Mouse (Mus musculus) G1E (cell line): ENCODE measurements at regions not wholly inside any gene's neighbourhood (a gene's known extent, or its start where the extent isn't known, plus 50 kb on each side); places are given as distances from the start of the nearest gene placed in this dataset.

Experiments used
- ATAC-seq: 2 replicates; pipeline ENCODE4 v1.8.0; 2016; ENCODE audit warnings: mild to moderate bottlenecking; ENCODE audit not compliant: insufficient number of reproducible peaks, poor library complexity, low FRiP score, severe bottlenecking; ENCODE audit errors: extremely low read depth
- DNase-seq: peaks from one replicate; pipeline ENCODE4 v3.0.0; 2012; ENCODE audit warnings: low spot score
- H3K27me3 ChIP-seq: 2 replicates; pipeline ENCODE4 v1.6.1; 2012; ENCODE audit warnings: mild to moderate bottlenecking, low read length, inconsistent platforms; ENCODE audit not compliant: insufficient read depth
- H3K36me3 ChIP-seq: replicated peaks from 2 replicates; pipeline ENCODE3; 2012; ENCODE audit warnings: mild to moderate bottlenecking, inconsistent platforms
- H3K4me1 ChIP-seq: 2 replicates; pipeline ENCODE4 v1.6.1; 2012; ENCODE audit warnings: low read depth, low read length, inconsistent platforms, mixed read lengths; ENCODE audit not compliant: insufficient read depth
- H3K4me3 ChIP-seq: 2 replicates; pipeline ENCODE4 v1.5.1; 2012; ENCODE audit warnings: low read depth, mild to moderate bottlenecking, inconsistent platforms, low read length, moderate library complexity, mixed read lengths
- H3K9me3 ChIP-seq: replicated peaks from 2 replicates; pipeline ENCODE4 v1.6.1; 2012; ENCODE audit warnings: inconsistent platforms
- CTCF ChIP-seq: IDR thresholded peaks from 2 replicates; pipeline ENCODE4 v1.5.1; 2012; ENCODE audit warnings: low read depth, low read length, inconsistent platforms, mixed read lengths
- GATA1 ChIP-seq: IDR thresholded peaks from 2 replicates; pipeline ENCODE4 v1.6.1; 2012; ENCODE audit warnings: borderline replicate concordance, low read length, inconsistent platforms, mixed read lengths
- GATA2 ChIP-seq: IDR thresholded peaks from 2 replicates; pipeline ENCODE4 v1.6.1; 2012; ENCODE audit warnings: low read depth, low read length, inconsistent platforms, borderline replicate concordance
- POLR2AphosphoS5 ChIP-seq: IDR thresholded peaks from 2 replicates; pipeline ENCODE4 v1.6.1; 2012; ENCODE audit warnings: low read depth, low read length, inconsistent platforms; ENCODE audit not compliant: insufficient replicate concordance
- TAL1 ChIP-seq: conservative IDR thresholded peaks from 2 replicates; pipeline ENCODE4 v1.6.1; 2012; ENCODE audit warnings: low read depth, low read length, inconsistent platforms, mixed read lengths

- DNase-seq (no peak), ATAC-seq (no peak)
- TF ChIP-seq TAL1, result no peak
- TF ChIP-seq CTCF, result no peak
- TF ChIP-seq POLR2AphosphoS5, result no peak
- TF ChIP-seq GATA2, result no peak
- no peak for TF ChIP-seq GATA1
- H3K4me3 ChIP-seq, result no peak overlapping the region
- H3K27me3 ChIP-seq, result no peaks in the 10 kb centered on the region
- no peaks in the 10 kb centered on the region for H3K4me1 ChIP-seq
- no peaks in the 10 kb centered on the region for H3K36me3 ChIP-seq
- peaks cover 67% of the 10 kb centered on the region for H3K9me3 ChIP-seq
These were observed 179.2 kb upstream of the Ipo5 start for GRCm38 (mm10) chr14:120731679-120732281.

GRCm38 (mm10) chr14:120732400-120733138, 178.5 kb upstream of the Ipo5 start:
- Histone ChIP-seq H3K27me3 (no peaks in the 10 kb centered on the region), H3K4me3 (no peak overlapping the region), H3K4me1 (no peaks in the 10 kb centered on the region), H3K9me3 (peaks cover 61% of the 10 kb centered on the region), H3K36me3 (no peaks in the 10 kb centered on the region)
- TF ChIP-seq GATA1 (no peak), POLR2AphosphoS5 (no peak), TAL1 (no peak), CTCF (no peak), GATA2 (no peak)
- no peak for DNase-seq
- no peak for ATAC-seq

- Histone ChIP-seq H3K4me1 (no peaks in the 10 kb centered on the region), H3K27me3 (no peaks in the 10 kb centered on the region), H3K36me3 (no peaks in the 10 kb centered on the region), H3K4me3 (no peak overlapping the region), H3K9me3 (peaks cover 16% of the 10 kb centered on the region)
- no peak for ATAC-seq
- TF ChIP-seq CTCF (no peak), TAL1 (no peak), POLR2AphosphoS5 (no peak), GATA1 (no peak), GATA2 (no peak)
- DNase-seq, result no peak
These were observed 169.5 kb upstream of the Ipo5 start for GRCm38 (mm10) chr14:120741492-120742054.

- TF ChIP-seq CTCF (no peak), GATA2 (no peak), POLR2AphosphoS5 (no peak), TAL1 (no peak), GATA1 (no peak)
- DNase-seq (no peak), ATAC-seq (no peak)
- Histone ChIP-seq H3K4me1 (no peaks in the 10 kb centered on the region), H3K9me3 (peaks cover 53% of the 10 kb centered on the region), H3K36me3 (no peaks in the 10 kb centered on the region), H3K27me3 (no peaks in the 10 kb centered on the region), H3K4me3 (no peak overlapping the region)
These were observed 157.0 kb upstream of the Ipo5 start for GRCm38 (mm10) chr14:120754011-120754410.

GRCm38 (mm10) chr14:120755389-120755788, 155.6 kb upstream of the Ipo5 start:
- Histone ChIP-seq H3K9me3 (peaks cover 52% of the 10 kb centered on the region), H3K4me3 (no peak overlapping the region), H3K4me1 (no peaks in the 10 kb centered on the region), H3K27me3 (no peaks in the 10 kb centered on the region), H3K36me3 (no peaks in the 10 kb centered on the region)
- no peak for ATAC-seq
- TF ChIP-seq POLR2AphosphoS5 (no peak), TAL1 (no peak), GATA2 (no peak), CTCF (no peak)
- no peak for DNase-seq

GRCm38 (mm10) chr14:120758200-120758830, 152.7 kb upstream of the Ipo5 start:
- no peaks in the 10 kb centered on the region for H3K27me3 ChIP-seq
- TF ChIP-seq GATA2 (no peak), CTCF (no peak), GATA1 (no peak), POLR2AphosphoS5 (no peak), TAL1 (no peak)
- H3K4me1 ChIP-seq, result no peaks in the 10 kb centered on the region
- H3K9me3 ChIP-seq, result peaks cover 53% of the 10 kb centered on the region
- no peak overlapping the region for H3K4me3 ChIP-seq
- H3K36me3 ChIP-seq, result no peaks in the 10 kb centered on the region
- no peak for DNase-seq
- ATAC-seq, result no peak
